Mouse (Mus musculus) monocyte, adult 2 months (primary cell): ENCODE measurements around the gene Ocrl.
A peak's percentile ranks its signal among the peaks of the same experiment; 100 is the strongest.

Source experiments
- DNase-seq, 2 experiments: peaks; one replicate each; pipeline ENCODE4 v3.0.0; 2022; ENCODE audit warnings: low spot score in 2 of 2, low read depth in 1 of 2

Ocrl gene

GRCm38 (mm10) chrX:47912306-47912792 is at the start of gene Ocrl:
Gene Ocrl (plus strand): TSS chrX:47912387.
- peak in 1 of 2 experiments; percentile 48 for DNase-seq

DNA sequence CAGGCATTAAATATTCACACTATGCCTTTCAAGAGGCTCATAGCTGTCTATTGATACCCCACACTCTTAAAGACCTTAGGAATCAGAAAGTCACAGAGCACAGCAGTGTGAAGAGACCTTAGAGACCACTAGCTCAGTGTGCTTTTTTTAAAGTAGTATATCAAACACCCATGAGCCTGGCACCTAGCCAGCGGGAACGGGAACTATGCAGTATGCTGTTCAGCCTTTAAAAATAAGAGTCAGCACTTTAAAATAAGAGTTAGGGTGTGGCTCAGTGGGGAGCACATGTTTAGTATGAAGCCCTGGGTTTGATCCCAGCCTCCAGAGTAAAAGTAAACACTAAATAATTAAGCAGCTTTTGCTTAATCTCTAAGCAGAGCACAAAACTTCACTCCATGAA is 32.1 kb upstream of the Ocrl start:
- no peak for DNase-seq

- no peak for DNase-seq
Measured at GRCm38 (mm10) chrX:47882813-47883212, 29.4 kb upstream of the Ocrl start.

DNA sequence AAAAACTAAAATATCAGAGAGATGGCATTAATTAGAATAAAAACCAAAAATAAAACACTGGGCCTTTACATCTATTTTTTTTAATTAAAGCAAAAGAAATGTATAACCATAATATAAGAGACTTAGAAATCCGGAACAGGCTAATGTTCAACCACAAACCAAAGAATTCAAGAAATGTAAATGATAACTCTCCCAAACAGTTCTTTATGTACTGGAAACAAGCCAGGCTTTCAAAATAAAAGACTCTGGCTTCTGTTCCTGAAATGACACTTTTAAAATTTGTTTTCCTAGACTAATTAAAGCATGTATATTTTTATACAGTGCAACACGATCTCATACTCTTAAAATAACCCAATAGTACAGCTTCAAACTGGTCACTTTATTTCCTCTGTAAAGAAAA is 24.8 kb upstream of the Ocrl start:
- no peak for DNase-seq

GRCm38 (mm10) chrX:47891243-47891906 is 20.8 kb upstream of the Ocrl start:
- no peak for DNase-seq

- DNase-seq, result no peak
Measured at GRCm38 (mm10) chrX:47891907-47892430, 20.2 kb upstream of the Ocrl start.

DNA sequence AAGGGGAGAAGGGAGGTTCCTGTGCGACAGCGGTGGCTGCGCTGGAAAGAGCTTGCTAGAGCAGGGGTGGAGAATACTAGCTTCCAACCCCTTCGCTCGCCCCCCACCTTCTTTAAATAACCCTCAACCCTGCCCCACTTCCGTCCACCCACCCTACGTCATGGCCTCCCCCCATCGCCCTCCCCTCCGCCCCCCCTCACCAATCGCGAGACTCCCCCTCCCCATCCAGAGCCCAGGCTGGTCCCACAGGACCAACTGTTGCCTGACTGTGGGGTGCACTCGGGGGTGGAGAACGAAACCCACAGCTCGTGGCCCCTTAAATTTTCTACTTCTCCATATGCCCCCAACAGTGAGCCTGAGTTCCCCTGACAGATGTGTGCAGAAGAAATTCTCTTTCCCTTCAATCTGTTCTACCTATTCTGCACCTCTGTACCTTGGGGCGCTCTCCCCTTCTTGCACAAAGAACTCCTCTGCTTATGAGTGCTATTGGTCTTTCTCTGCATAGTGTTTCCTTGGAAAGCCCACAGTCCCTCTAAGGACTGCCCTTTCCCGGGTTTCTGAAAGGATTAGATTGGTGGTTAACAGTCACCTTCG is 19.7 kb upstream of the Ocrl start, which contains the start of gene Smarca1:
Gene Smarca1 (minus strand): TSS at position 544 of the 594 bp plus-strand sequence.
- no peak for DNase-seq

DNA sequence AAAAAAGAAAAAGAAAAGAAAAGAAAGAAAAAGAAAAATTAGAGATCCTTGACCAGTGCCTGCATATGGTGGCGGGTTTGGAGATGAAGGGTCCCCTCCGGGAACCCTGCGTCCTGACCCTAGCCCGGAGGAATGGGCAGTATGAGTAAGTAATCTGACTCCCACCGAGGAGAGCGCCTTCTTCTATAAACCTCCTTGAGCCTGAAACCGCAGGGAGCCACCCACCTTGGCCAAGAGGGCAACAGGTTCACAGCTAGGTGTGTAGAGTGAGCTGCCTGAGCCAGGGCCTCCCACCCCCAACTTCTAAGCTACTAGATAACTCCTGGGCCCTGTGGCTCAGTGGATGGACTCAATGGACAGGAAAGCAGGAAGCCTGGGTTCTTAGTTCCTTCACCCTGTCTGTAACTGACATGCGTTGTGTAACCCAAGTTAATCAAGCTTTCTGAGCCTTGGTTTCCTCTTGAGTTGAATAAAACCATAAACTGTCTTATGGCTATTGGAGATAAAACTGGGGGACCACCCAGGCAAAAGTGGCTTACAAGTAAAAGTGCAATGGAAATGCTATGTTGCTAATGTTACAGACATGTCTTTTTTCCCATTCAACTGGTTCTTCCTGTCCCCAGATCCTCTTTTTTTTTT is 836 bp downstream of the Ocrl start:
- DNase-seq, result no peak

DNA sequence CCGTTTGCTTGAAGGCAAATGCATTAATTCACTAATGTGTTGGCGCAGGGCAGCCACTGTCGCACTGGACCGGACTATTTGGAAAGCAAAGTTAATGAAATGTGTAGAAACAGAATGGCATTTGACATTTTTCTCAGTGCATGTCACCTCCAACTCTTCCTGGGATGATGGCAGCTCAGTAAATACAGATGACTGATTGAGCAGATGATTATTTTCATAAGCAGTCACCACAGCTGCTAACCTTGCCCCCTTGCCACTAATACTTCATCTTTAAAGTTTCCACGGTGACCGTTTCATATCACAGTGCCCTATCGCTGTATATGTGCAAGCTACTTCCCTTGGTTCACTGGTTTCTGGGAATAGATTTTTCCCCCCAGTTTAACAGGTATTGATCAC is 1.4 kb downstream of the Ocrl start:
- no peak for DNase-seq

GRCm38 (mm10) chrX:47916831-47917230 is 4.6 kb downstream of the Ocrl start:
- no peak for DNase-seq

GRCm38 (mm10) chrX:47920541-47920940 is 8.4 kb downstream of the Ocrl start:
- DNase-seq, result no peak

DNA sequence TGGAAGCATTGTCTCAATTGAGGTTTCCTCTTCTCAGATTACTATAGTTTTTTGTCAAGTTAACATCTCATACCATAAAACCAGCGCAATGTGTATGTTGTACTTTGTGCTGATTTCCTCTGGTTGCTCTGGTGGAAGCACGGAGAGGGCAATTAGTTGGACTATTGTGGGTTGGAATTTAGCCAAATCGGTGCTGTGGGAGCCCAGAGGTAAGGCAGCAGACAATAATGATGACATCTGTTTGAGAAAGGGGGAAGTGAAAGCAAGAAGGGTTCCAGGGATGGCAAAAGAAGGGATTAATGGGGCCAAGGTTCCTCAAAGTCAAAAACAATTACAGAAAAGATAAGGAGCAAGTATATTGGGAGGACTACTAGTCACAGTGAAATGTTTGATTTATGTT is 15.8 kb downstream of the Ocrl start:
- DNase-seq, result no peak

DNA sequence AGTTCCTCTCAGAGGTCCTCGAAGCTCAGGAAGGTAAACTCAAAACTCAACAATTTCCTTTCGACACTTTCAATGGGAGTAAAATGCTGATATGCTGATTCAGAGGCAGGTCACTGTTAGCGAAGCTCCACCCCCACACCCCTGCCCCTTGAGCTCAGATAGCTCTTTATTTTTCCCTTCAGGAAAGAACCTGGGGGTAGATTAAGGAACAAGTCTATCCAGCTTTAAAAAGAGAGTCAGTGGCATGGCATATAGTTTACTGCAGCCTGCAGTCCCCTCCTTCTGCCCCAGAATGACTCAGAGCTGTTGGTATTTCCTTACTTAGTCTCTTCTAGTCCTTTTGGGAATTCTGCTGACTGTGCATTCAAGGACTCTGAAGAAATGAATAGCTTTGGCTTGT is 18.3 kb downstream of the Ocrl start:
- DNase-seq, result no peak

GRCm38 (mm10) chrX:47934352-47934751 is 22.2 kb downstream of the Ocrl start:
- no peak for DNase-seq

DNA sequence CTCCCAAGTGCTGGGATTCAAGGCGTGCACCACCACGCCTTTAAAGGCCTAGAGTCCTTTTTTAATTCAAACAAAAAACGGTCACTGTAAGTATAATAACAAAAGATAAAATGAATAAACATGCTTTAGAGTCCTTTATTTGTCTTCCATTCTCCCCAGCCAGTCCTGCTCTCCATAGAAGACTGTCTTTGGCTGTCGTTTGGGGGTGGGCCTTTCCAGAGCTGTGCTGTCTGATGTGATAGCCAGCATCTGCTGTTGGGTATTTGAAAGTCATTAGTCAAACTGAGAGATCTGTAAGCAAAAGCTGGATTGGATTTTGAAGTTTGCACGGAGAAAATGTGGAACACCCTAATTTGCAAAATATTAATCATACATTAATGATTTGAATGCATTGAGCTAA is 24.7 kb downstream of the Ocrl start:
- no peak for DNase-seq

GRCm38 (mm10) chrX:47937740-47938139 is 25.6 kb downstream of the Ocrl start:
- DNase-seq, result no peak

DNA sequence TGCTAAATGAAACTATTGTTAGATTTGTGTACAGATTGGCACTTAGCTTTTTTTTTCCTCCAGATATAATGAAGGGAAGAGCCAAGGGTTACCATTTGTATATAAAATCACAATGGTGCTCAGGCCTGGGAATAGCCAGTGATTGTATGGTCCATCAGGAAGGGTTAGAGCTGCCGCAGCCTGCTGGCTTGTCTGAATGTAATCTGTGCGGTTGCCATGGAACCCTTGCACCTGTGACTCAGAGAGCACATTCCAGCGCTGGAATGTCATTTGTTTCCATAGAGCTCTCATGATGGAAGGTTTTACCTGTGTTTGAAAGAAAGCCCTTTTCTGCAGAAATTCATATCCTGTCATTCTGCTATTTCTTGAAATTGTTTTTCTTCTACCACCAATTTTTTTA is 37.5 kb downstream of the Ocrl start:
- DNase-seq, result no peak

DNA sequence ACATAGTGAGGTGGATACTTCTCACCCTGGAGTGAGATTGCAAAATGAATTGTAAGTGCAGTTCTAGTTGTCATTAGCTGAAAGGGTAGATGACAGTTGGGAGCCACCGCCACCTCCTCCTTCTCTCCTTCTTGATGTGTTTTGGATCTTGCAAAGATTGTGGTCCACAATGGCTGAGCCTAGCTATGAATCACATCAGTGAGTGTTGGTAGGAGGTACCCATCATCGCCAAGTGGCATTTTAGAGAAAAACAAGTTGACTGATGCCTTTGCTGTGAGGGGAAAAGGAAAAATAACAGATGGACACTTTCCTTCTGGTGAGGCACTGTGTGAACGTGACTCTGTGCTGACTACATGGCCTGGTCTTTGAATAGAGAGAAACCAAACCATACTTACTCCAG is 50.4 kb downstream of the Ocrl start:
- DNase-seq, result no peak

DNA sequence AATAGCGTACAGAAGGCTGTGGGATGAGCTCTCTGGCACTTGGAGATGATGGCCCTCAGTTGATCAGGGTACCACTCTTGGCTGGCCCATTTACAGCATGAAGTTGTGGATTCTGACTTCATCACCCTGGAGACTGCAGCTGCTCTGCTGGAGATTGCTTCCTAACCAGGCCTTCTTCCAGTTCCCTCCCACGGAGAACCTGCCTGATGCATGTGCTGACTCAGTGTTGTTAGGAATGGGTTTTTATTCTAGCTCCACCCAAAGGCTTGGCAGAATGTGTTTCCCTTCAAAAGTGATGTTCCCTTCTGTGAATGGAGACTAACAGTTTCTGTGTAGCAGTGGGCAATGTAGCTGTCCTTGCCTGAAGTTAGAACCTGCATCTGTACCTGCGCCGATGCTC is 58.2 kb downstream of the Ocrl start:
- DNase-seq, result no peak

GRCm38 (mm10) chrX:47970864-47971263 is 58.7 kb downstream of the Ocrl start:
- DNase-seq, result no peak

DNA sequence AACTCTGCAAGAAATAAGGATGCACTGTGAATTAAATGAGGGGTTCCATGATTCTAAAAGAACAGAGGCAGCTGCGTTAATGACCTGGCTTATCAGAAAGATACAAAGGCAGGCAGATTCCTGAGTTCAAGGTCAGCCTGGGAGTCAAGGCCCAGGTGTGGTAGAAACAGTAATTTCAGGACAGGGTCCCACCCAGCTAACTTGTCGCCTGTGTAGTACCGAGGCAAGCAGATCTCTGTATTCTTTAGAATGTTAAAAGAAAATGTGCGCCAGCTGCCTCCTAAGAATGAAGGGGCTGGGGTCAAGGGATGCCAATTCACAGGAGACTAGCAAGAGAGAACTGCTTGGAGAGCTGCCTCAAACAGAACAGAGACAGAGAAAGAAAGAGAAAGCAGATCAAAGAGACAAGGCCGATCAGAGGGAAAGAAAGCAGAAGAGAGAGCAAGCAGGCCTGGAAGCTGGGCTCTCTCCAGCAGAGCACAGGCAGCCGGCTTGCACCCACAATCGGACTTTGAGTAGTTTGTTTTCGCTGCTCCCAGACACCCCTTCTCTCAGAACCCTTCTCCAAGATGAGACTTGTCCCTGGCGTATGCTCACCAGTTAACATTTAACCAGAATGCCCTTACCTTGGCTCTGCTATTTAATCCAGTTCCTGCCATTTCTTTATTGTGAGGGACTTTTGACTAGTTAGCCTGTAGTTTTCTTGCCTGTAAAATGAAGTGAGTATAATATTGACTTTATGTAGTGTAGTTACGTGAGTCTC is 59.4 kb downstream of the Ocrl start:
- DNase-seq, result no peak
